Mouse (Mus musculus) erythroblast, embryonic 14.5 days (primary cell): ENCODE measurements around the gene Slc48a1. TPM values are rescaled to one million over a fixed set of nuclear protein-coding genes. Genes with fewer than 3 reads are reported as not detected.

Experiments
- H3K27me3 ChIP-seq: 2 replicates; pipeline ENCODE4 v1.6.1; 2012; ENCODE audit warnings: inconsistent platforms; ENCODE audit not compliant: control insufficient read depth
- H3K36me3 ChIP-seq: 2 replicates; pipeline ENCODE4 v1.6.1; 2012; ENCODE audit warnings: mild to moderate bottlenecking, inconsistent platforms; ENCODE audit not compliant: control insufficient read depth
- H3K4me1 ChIP-seq: 2 replicates; pipeline ENCODE4 v1.6.1; 2012; ENCODE audit warnings: inconsistent platforms; ENCODE audit not compliant: control insufficient read depth
- H3K4me3 ChIP-seq: replicated peaks from 2 replicates; pipeline ENCODE3; 2012; ENCODE audit warnings: moderate library complexity, mild to moderate bottlenecking, inconsistent platforms
- H3K9me3 ChIP-seq: 2 replicates; pipeline ENCODE4 v1.6.1; 2012; ENCODE audit warnings: low read length, inconsistent platforms, mixed read lengths; ENCODE audit not compliant: control insufficient read depth
- GATA1 ChIP-seq: IDR thresholded peaks from 2 replicates; pipeline ENCODE4 v1.6.1; 2012; ENCODE audit warnings: low read length, inconsistent platforms, mixed read lengths
- TAL1 ChIP-seq: IDR thresholded peaks from 3 replicates; pipeline ENCODE4 v1.6.1; 2012; ENCODE audit warnings: low read length, inconsistent platforms, mixed read lengths
- polyA plus RNA-seq: library from polyadenylated mRNA; stranded (reverse); fragments of >175 nt; gene quantifications from 2 replicates; pipeline ENCODE4 v1.2.3, GENCODE M21; 2012

Slc48a1 gene
- polyA plus RNA-seq, 1 experiment = 32.7 TPM

DNA sequence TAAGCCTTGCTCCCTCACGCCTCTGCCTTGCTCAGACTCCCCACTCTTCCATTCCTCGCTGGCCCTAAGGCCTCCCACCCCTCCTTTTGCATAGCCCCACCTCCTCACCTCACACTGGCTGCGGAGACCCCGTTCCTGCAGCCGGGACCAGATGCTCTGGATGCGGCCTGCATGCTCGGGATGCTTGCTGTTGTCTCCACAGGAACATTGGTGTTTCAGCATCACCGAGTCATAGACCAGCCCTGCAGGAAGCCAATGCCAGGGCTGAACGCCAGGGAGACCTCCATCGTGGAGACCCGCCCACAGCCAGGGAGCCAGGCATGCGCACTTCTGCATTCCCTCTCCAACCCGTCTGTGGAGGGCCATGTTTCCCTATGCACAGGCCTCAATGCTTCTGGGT is 24.3 kb downstream of the Slc48a1 start:
- H3K27me3 ChIP-seq = no peaks in the 10 kb centered on the region
- H3K9me3 ChIP-seq = no peaks in the 10 kb centered on the region
- peaks cover 21% of the 10 kb centered on the region for H3K36me3 ChIP-seq
- H3K4me1 ChIP-seq = no peaks in the 10 kb centered on the region; the same call in 1 of the 2 replicates
- no peak overlapping the region for H3K4me3 ChIP-seq
- TF ChIP-seq GATA1 (no peak), TAL1 (no peak)

- Histone ChIP-seq H3K36me3 (peaks cover 20% of the 10 kb centered on the region), H3K4me1 (no peaks in the 10 kb centered on the region), H3K4me3 (no peak overlapping the region), H3K27me3 (no peaks in the 10 kb centered on the region), H3K9me3 (no peaks in the 10 kb centered on the region)
- TF ChIP-seq GATA1 (no peak), TAL1 (no peak)
Measured at GRCm38 (mm10) chr15:97807867-97808266, 29.5 kb downstream of the Slc48a1 start.

- Histone ChIP-seq H3K27me3 (no peaks in the 10 kb centered on the region), H3K9me3 (no peaks in the 10 kb centered on the region), H3K36me3 (peaks cover 20% of the 10 kb centered on the region), H3K4me1 (no peaks in the 10 kb centered on the region; the same call in 1 of the 2 replicates), H3K4me3 (no peak overlapping the region)
- TF ChIP-seq TAL1 = no peak
Measured at GRCm38 (mm10) chr15:97808532-97808931, 30.2 kb downstream of the Slc48a1 start.

- H3K27me3 ChIP-seq = no peaks in the 10 kb centered on the region
- TF ChIP-seq GATA1 (no peak), TAL1 (no peak)
- H3K36me3 ChIP-seq = peaks cover 20% of the 10 kb centered on the region
Measured at GRCm38 (mm10) chr15:97809206-97809605, 30.9 kb downstream of the Slc48a1 start.

DNA sequence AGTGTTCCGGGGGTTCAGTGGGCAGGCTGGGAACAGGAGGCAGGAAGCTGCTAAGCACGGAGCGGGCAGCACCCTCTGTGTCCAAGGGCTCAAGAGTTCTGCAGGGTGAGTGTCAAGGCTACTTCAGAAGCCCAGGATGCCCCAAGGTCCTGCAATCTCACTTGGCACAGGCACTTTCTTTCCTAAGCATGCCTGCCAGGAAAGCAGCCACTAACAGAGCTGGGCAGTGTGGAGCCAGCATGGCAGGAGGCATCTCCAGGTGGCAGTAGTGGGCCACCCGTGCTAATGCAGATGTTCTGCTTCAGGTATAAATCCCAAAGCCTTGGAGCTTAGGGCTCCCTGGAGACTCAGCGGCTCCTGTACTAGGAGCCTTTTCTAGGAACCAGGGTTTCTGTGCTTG is 31.6 kb downstream of the Slc48a1 start:
- no peaks in the 10 kb centered on the region for H3K27me3 ChIP-seq
- H3K4me3 ChIP-seq = no peak overlapping the region
- peaks cover 6% of the 10 kb centered on the region for H3K4me1 ChIP-seq
- H3K9me3 ChIP-seq = no peaks in the 10 kb centered on the region
- no peak for TF ChIP-seq GATA1
- no peak for TF ChIP-seq TAL1
- H3K36me3 ChIP-seq = peaks cover 20% of the 10 kb centered on the region

More at GRCm38 (mm10) chr15:97809206-97809605, 30.9 kb downstream of the Slc48a1 start:
- Histone ChIP-seq H3K9me3 (no peaks in the 10 kb centered on the region), H3K4me3 (no peak overlapping the region), H3K4me1 (no peaks in the 10 kb centered on the region; the same call in 1 of the 2 replicates)

DNA sequence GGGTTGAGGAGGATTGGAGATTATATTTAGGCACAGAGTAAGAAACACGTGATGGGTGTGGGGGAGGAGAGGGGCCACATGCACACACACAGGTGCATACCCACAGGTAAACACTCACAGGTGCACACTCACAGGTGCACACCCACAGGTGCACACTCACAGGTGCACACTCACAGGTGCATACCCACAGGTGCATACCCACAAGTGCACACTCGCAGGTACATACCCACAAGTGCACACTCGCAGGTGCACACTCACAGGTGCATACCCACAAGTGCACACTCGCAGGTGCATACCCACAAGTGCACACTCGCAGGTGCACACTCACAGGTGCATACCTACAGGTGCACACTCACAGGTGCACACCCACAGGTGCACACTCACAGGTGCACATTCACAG is 32.1 kb downstream of the Slc48a1 start:
- Histone ChIP-seq H3K27me3 (no peaks in the 10 kb centered on the region), H3K4me1 (peaks cover 10% of the 10 kb centered on the region), H3K9me3 (no peaks in the 10 kb centered on the region), H3K4me3 (no peak overlapping the region), H3K36me3 (peaks cover 20% of the 10 kb centered on the region)
- TF ChIP-seq TAL1 = no peak
- TF ChIP-seq GATA1 = no peak

GRCm38 (mm10) chr15:97811307-97811706 is 33.0 kb downstream of the Slc48a1 start:
- TF ChIP-seq GATA1 = no peak
- no peak for TF ChIP-seq TAL1
- Histone ChIP-seq H3K36me3 (peaks cover 20% of the 10 kb centered on the region), H3K27me3 (no peaks in the 10 kb centered on the region), H3K9me3 (no peaks in the 10 kb centered on the region), H3K4me1 (peaks cover 14% of the 10 kb centered on the region), H3K4me3 (no peak overlapping the region)

- Histone ChIP-seq H3K9me3 (no peaks in the 10 kb centered on the region), H3K27me3 (no peaks in the 10 kb centered on the region), H3K4me3 (no peak overlapping the region), H3K36me3 (peaks cover 20% of the 10 kb centered on the region), H3K4me1 (peaks cover 14% of the 10 kb centered on the region)
- no peak for TF ChIP-seq TAL1
- TF ChIP-seq GATA1 = no peak
Measured at GRCm38 (mm10) chr15:97812126-97812525, 33.8 kb downstream of the Slc48a1 start.

- no peaks in the 10 kb centered on the region for H3K9me3 ChIP-seq
- no peaks in the 10 kb centered on the region for H3K27me3 ChIP-seq
- no peak for TF ChIP-seq GATA1
- TF ChIP-seq TAL1 = no peak
- peaks cover 14% of the 10 kb centered on the region for H3K4me1 ChIP-seq
- no peak overlapping the region for H3K4me3 ChIP-seq
- H3K36me3 ChIP-seq = peaks cover 16% of the 10 kb centered on the region
Measured at GRCm38 (mm10) chr15:97812875-97813274, 34.6 kb downstream of the Slc48a1 start.

- Histone ChIP-seq H3K4me1 (peaks cover 14% of the 10 kb centered on the region), H3K36me3 (peaks cover 10% of the 10 kb centered on the region), H3K9me3 (no peaks in the 10 kb centered on the region), H3K4me3 (no peak overlapping the region), H3K27me3 (no peaks in the 10 kb centered on the region)
- no peak for TF ChIP-seq GATA1
- TF ChIP-seq TAL1 = no peak
Measured at GRCm38 (mm10) chr15:97813452-97814204, 35.3 kb downstream of the Slc48a1 start.
